Mouse (Mus musculus): Measurements from ENCODE around the gene Rpl29.

Gene Rpl29

DNA sequence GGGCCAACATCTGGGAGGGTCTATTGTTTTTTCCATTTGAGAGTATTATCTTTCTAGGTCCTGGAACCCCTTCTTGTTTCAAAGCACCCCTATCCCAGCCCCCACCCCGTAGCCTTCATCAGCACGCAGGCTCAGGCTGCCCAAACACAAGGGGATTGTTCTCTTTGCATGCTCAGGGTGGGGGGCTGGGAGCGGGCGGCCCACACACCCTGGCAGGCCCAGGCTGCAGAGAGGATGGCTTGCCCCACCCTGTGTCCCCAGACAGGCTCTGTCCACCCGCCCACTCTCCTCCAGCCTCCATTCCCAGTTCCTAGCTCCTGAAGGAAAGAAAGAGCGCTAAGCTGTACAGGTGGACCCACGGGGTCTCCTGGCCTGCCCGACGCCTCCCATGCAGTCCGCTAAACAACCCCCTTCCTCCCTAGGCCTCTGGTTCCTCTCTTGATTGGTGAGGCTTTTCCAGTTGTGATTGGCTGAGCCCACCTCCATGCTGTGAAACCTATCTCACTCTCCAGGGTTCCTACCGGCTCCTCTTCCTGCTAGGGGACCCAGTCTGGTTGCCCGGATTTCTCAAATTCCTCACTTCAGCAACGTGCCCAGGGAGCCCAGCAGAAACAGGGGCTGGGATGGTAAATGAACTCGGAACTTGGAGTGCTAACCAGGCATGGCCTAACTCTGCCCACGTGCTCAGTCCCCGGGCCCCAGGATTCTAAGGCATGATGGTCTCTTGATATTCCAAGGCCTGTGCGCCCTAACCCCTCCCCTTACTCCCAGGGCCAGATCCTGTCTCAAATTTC is 25.8 kb downstream of the Rpl29 start:
- peak; percentile 73 for DNase-seq (ENCODE audit: extremely low spot score, low spot score)

DNA sequence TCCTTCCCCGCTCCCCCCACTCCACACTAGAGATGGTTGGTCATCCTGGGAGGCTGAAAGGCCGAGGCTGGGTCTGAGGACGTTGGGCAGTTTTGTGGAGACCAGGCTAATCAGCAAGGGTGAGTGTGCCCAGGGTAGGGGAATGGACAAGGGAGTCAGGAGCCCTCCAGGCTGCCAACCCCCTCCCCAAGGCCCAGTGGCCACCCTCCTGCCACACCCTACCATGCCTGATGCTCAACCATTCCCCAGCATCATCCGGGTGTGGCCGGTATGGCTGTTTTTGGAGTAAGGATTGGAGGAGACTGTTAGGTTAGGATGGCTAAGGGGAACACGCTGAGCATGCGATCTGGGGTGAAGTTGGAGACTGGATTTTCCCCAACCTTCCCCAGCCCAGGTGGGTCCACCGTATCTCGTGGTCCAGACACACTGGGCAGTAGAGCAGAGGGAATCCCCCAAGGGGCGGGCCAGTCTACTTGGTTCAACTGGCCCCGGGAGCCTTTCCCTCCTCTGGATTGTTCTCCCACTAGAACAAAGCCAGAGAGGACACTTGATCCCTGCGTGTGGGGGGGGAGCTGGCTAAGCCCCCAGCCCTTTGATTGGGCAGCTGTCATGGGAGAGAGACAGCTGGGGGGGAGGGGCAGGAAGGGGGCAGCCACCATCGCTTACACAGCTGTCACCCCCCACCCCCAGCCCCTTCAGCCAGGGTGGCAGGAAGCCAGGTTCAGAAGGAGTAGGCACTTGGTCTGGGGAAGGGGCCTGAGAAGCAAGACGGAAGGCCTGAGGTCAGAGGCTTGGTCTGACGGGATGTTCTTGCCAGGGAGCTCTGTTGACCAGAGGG is 27.3 kb downstream of the Rpl29 start:
- DNase-seq (ENCODE audit: extremely low spot score, low spot score), result peak; percentile 79

DNA sequence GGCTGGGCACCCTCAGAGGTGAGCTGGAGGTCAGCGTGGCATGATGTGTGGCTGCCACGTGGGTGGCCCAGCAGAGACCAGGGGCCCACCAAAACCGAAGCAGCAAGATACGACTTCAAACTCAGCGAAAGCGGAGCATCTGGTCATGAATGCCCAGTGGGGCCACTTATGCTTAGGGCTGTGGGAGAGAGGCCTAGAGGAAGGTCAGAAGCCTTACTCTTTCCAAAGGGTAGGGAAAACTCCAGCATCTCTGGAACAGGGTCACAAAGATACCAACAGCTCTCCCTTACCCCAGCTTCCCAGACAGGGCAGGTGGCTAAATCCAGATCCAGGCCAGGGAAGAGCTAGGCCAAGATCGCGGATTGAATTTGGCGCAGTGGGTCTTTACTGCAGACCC is 27.9 kb downstream of the Rpl29 start:
- DNase-seq (ENCODE audit: extremely low spot score, low spot score), result no peak

DNA sequence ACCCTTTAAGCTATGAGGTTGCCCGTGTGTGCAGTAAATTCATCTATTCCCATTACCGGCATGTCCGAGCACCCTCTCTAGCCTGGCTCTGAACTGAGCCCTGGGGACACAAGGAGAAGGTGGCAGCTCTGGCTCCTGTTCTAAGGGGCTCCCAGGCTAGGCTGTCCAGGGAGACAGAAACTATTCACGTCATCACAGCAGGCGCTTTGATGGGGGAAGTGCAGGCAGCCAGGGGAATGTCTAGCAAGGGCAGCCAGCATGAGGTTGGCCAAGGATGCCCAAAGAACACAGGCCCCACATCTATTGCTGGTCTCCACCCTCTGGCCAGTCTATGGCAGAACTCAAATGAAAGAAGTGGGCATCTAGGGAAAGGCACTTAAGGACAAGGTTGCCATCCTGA is 28.7 kb downstream of the Rpl29 start:
- no peak for DNase-seq (ENCODE audit: extremely low spot score, low spot score)

DNA sequence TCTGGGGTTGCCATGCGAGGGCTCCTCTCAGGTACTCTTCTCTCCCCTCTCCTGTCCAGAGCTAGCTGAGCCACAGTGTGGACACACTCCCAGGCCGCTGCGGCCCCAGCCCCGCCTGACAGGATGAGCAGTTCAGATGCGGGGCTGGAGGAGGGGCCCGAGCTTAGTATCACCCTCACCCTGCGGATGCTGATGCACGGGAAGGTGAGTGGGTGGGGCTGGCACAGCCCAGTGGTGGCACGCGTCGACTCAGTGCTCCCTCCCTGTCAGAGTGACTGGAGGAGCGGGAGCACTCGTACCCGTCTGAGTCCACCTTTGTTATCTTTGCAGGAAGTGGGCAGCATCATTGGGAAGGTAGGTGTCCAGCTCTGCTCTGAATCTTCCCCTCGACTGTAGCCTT is 30.7 kb downstream of the Rpl29 start:
- DNase-seq (ENCODE audit: extremely low spot score, low spot score), result no peak

DNA sequence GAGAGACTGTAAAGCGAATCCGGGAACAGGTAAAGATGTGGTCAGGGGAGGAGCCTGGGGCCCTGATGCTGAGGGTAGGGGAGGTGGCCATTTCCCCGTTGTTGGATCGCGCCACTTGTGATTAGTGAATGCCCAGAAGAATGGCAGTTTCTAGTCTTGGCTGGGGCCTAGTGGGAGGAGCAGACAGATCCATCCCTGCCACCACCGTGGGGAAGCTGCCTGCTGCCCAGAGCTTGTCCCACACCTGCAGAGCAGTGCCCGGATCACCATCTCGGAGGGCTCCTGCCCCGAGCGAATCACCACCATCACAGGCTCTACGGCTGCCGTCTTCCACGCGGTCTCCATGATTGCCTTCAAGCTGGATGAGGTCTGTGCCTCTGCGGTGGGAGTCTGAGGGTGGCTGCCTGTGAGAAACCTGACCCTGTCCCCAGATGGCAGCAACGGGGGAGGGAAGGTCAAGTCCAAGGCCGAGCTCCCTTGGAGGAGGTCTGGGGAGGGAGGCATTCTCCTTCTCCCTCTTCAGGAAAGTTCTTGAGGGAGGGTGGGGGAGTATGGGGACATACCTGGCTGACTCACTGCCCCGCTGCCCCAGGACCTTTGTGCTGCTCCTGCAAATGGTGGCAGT is 31.3 kb downstream of the Rpl29 start:
- no peak for DNase-seq (ENCODE audit: extremely low spot score, low spot score)

DNA sequence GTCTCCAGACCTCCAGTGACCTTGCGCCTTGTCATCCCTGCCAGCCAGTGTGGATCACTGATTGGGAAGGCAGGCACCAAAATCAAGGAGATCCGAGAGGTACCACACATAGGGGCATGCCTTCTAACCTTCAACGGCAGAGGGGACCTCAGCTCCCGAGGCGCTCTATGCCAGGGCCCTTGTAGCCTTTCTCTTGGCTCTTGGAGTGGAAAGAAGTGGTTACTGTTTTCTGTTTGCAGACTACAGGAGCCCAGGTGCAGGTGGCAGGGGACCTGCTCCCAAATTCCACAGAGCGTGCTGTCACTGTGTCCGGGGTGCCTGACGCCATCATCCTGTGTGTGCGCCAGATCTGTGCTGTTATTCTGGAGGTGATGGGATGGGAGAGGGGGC is 31.8 kb downstream of the Rpl29 start:
- DNase-seq (ENCODE audit: extremely low spot score, low spot score), result no peak

DNA sequence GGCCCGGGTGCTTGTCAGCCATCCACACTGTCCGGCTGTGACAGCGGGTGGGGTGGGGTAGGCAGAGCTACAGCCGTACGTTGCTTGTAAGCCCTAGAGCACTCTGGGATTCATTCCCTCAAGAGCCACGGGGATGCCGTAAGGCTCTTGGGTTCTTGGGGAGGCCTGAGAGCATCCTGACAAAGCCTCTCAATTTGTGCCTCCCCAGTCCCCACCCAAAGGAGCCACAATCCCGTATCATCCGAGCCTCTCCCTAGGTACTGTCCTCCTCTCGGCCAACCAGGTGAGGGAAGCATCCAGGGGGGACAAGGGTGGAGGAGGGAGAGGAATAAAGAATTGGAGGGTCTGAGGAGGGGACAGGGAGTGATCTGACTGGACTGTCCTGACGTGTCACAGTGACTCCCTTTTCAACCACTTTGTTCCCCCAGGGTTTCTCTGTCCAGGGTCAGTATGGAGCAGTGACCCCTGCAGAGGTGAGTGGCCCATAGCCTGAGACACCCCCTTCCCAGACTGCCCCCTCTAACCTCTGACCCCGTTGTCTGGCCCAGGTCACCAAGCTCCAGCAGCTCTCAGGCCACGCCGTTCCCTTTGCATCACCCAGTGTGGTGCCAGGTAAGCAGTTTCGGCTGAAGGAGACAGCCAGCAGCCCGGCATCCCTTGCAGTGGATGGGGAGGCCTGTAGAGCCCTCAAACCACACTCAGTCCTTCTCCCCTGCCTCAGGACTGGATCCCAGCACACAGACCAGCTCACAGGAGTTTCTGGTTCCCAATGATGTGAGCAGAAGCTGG is 32.6 kb downstream of the Rpl29 start:
- DNase-seq (ENCODE audit: extremely low spot score, low spot score), result no peak

DNA sequence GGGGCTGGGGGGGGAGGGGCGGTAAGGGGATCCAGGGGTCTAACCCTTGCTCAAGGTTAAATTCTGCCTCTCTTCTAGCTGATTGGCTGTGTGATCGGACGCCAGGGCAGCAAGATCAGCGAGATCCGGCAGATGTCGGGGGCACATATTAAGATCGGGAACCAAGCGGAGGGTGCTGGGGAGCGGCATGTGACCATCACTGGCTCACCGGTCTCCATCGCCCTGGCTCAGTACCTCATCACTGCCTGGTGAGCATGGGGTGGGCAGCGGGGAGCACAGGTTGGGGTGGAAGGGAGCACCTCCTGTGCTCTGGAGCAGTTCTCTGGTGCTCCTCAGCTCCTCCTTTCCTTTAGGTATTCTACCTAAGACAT is 33.2 kb downstream of the Rpl29 start:
- DNase-seq (ENCODE audit: extremely low spot score, low spot score), result no peak

DNA sequence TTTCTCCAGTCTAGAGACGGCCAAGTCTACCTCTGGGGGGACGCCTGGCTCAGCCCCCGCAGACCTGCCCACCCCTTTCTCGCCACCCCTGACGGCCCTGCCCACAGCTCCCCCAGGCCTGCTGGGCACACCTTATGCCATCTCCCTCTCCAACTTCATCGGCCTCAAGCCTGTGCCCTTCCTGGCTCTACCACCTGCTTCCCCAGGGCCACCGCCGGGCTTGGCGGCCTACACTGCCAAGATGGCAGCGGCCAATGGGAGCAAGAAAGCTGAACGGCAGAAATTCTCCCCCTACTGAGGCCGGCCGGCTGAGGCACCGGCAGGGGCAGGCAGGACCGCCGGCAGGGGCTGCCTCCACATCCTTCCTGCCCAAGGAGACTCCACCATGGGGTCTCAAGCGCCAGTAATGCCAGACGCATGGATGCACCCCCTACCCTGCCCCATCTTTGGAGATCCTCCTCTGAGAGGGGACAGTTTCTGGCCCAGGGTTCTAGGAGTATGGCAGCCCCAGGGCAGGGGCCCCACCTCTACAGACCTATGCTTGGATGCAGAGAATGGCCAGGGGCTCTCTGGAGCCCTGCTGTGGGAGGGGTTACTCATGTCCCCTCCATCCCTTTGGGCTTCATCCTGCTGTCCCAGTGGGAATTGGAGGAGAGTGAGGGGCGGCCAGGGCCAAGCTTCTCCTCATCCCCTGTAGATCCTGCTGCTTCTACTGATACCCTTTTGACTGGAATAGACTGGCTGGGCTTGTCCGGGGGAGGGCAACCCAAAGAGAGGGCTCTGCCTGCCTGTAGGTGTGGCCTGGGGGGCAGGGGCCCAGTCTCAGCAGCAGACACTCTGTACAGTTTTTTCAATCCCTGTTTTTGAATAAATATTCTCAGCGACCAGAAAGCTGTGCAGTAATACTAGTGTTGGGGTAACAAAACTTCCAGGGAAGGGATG is 34.1 kb downstream of the Rpl29 start:
- no peak for DNase-seq (ENCODE audit: extremely low spot score, low spot score)

DNA sequence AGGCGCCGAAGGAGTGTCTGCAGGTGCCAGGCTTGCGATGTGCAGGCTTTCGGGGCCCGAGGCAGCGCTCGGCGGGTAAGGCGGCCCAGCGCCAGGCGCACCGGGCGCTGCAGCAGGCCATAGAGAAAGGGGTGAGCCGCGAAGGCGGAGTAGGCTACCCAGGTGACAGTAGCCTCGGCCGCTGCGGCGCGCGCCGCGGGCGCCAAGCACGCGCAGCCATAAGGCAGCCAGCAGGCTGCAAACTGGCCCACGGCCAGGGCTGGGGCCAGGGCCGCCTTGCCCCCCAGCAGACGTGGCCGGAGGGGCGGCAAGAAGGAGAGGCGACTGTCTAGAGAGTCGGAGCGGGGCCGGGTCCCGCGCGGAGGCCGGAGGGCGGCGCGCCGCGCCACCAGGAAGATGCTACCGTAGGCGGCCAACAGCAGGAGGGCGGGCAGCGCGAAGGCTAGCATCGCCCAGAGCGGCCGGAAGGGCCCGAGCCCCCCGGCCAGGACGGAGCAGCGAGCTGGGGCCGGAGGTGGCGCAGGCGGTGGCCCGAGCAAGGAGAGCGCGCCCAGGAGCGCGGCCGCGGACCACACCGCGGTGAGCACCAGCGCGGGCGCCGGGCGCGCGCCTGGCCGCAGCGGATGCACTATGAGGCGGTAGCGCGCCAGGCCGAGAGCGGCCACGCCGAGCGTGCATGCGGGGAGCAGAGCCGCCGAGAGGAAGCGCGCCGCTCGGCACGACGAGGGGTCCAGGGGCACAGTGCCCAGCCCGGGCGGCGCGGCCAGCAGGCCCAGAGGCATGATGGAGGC is 35.7 kb downstream of the Rpl29 start:
- DNase-seq (ENCODE audit: extremely low spot score, low spot score), result peak; percentile 79

DNA sequence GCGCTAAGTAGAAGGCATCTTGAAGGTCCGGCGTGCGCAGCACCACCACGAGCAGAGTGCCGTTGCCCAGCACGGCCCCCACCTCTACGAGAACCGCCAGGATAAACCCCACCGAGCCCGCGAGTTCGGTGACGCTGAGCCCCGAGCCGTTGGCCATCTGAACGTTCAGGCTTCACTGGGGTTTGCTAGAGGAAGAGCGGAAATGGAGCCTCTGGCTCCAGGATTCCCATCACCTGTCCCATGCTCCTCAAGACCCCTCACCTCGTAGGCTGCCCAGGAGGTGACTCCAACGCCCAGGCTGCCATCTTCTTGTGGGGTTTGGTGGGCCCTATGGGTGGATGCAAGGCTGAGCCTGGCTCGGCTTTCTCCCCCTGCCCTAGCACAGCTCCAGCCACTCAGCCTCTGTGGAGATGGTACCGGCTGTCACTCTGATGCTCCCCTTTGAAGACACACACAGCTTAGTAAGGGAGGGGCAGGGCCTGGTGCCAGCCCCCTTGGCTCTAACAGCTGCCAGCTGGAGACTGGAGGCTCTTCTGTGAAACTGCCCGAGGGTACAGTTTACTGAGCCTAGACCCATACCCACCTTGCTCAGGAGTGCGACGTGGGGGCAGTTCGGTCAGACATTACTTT is 36.4 kb downstream of the Rpl29 start, which contains the start of gene Gpr62:
TSS of gene Gpr62 (minus strand) at position 368 of the 630 bp plus-strand sequence.
- DNase-seq (ENCODE audit: extremely low spot score, low spot score), result no peak

DNA sequence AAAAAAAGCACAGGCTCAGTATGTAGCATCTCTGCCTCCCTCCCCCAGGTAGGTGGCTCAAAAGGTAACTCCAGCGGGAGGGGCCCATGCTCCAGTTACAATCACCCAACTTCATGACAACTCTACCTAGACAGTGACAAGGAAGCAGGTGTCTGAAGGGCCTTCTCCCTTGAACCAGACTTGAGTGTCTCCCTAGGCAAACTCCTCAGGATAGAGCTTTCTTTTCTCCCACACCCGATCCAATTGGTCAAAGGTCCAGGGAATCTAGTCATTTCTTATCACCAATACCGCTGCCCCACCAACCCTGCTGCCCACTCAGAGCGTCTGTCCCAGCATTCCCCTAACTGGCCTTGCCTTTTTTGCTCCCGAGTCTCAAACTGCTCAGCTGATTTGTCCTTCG is 37.5 kb downstream of the Rpl29 start:
- no peak for DNase-seq (ENCODE audit: extremely low spot score, low spot score)

DNA sequence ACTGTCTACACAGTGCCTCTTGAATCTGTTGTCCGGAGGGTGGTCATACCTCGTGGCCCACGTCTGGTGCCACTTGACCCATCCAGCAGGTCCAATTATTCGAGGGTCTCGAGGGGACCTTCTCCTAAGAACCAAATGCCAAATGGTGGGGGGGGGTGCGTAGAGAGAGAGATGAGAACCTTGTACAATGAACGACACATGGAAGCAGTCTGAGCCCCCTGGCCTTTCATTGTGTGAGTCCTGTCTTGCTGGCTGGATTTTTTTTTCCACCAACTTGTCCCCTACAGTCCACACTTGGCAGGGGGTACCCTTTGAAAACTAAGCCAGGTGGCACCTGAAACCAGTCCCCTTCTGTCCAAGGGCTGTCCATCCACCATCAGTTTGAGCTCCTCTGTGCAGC is 38.5 kb downstream of the Rpl29 start:
- no peak for DNase-seq (ENCODE audit: extremely low spot score, low spot score)

DNA sequence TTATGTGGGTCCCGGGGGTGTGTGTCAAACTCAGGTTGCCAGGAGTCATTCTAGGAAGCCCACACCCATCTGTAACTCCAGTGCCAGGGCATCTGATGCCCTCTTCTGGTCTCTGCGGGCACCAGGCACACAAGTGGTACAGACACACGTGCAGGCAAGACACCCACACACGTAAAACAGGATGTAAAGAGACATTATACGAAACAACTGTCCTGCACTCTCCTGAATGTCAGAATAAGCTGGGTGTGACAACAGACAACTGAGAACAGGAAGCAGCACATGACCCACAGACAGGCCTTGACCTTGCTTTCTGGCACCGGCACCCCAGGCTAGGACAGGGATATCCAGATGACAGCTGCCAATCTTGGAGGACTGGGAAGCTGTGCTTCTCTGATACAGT is 40.1 kb downstream of the Rpl29 start:
- DNase-seq (ENCODE audit: extremely low spot score, low spot score), result no peak

DNA sequence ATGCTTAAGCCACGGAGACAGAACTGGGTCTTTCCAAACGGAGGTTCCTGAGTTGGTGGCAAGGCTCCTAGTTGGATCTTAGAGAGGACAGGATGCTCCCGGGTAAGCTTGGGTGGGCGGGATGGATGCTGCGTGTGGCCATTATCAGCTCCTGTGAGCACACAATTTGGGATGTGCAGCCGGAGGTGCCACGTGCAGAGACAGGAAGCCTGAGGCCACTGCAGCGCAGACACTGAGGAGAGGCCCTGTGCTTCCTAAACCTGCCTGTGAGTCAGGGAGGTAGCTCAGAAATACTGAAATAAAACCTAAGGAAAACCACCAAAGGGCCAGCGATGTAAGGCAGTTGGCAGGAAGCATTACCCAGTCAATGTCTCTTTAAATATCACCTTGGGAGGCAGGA is 40.5 kb downstream of the Rpl29 start:
- DNase-seq (ENCODE audit: extremely low spot score, low spot score), result no peak

DNA sequence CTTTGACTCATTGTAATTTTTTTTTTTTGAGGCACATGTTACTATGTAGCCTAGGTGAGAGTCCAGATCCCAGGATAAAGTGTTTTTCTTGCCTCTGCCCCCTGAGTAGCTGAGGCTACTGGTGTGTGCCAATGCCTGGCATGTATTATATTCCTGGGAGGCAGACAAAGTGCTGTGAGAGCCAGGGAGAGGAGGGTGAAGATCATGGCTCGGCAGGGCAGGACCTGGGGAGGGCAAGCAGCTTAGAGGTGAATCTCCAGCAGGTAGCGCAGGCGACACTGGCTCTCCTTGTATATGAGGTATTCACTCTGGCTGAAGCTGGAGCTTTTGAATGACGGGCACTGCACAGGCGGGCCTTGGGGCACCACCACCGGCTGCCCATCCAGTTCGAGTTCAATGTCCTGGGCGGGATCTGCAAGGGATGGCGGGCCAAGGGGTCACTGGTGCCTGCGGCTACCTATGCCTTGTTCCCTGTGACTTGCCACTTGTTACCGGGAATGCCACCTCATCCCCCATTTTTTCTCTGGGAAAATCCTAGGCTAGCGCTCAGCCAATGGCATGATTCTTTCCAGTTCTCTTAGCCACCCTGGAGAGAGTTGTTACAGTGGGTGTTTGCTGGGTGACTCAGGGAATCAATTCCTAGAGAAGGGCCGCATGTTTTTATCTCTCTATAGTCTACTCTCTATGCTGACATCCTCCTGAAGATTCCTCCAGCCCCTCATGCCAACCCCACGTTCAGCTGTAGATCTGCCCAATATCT is 41.9 kb downstream of the Rpl29 start:
- no peak for DNase-seq (ENCODE audit: extremely low spot score, low spot score)

DNA sequence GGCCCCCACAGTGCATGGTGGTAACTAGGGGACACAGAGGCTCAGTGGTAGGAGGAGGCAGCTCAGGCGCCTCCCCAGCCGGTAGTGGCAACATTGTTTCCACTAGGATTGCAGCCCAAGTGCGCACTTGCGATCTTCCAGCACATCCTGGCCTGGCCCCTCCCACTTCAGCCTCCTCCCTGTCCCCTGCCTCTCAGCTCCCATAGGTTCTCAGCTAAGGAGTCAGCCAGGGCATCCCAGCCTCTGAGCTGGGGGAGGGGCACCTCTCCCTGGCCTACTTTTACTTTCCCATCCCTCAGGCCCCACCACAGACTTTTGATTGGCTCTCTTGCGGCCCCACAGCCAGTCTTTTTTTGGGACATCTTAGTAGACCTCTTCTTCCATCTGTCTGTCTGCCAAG is 42.6 kb downstream of the Rpl29 start:
- no peak for DNase-seq (ENCODE audit: extremely low spot score, low spot score)
